Mouse (Mus musculus) embryonic facial prominence, embryonic 13.5 days (tissue): Measurements from ENCODE around the gene Esrra. TPM values are rescaled to one million over a fixed set of nuclear protein-coding genes. Genes with fewer than 3 reads are reported as not detected.

Experiments used
- ATAC-seq: fragments of 200-750 bp; cut with Nextera tagmentation; 2 replicates; pipeline ENCODE4 v1.8.0; 2017; ENCODE audit warnings: low read depth; ENCODE audit not compliant: insufficient number of reproducible peaks, insufficient read depth, low FRiP score, low TSS enrichment
- H3K27ac ChIP-seq: fragments of 300-500 bp; sonication (generic); 2 replicates; pipeline ENCODE4 v1.5.1; 2015; ENCODE audit warnings: moderate library complexity, mild to moderate bottlenecking, inconsistent platforms
- H3K27me3 ChIP-seq: fragments of 300-500 bp; sonication (generic); 2 replicates; pipeline ENCODE4 v1.6.1; 2015; ENCODE audit warnings: mild to moderate bottlenecking, inconsistent platforms
- H3K36me3 ChIP-seq: fragments of 300-500 bp; sonication (generic); 2 replicates; pipeline ENCODE4 v1.6.1; 2015; ENCODE audit warnings: mild to moderate bottlenecking, inconsistent platforms
- H3K4me1 ChIP-seq: fragments of 300-500 bp; sonication (generic); 2 replicates; pipeline ENCODE4 v1.6.1; 2015; ENCODE audit warnings: inconsistent platforms
- H3K4me2 ChIP-seq: fragments of 300-500 bp; sonication (generic); 2 replicates; pipeline ENCODE4 v1.6.1; 2015; ENCODE audit warnings: moderate library complexity, mild to moderate bottlenecking, inconsistent platforms
- H3K4me3 ChIP-seq: fragments of 300-500 bp; sonication (generic); 2 replicates; pipeline ENCODE4 v1.5.1; 2015; ENCODE audit warnings: mild to moderate bottlenecking, inconsistent platforms
- H3K9ac ChIP-seq: fragments of 300-500 bp; sonication (generic); 2 replicates; pipeline ENCODE4 v1.6.1; 2015; ENCODE audit warnings: mild to moderate bottlenecking, inconsistent platforms
- H3K9me3 ChIP-seq: fragments of 300-500 bp; sonication (generic); 2 replicates; pipeline ENCODE4 v1.6.1; 2016; ENCODE audit warnings: inconsistent platforms
- WGBS: fragments of 180-500 bp; shearing (Covaris S2); methylation state at CpG from one replicate; pipeline ENCODE4 v1.1.7; 2015; ENCODE audit warnings: mixed read lengths; 5-methylcytosine and 5-hydroxymethylcytosine counted together
- polyA plus RNA-seq: library from polyadenylated mRNA; unstranded; fragments of >200 nt; fragmentation: Nextera tagmentation; extraction: Ambion mirVana; gene quantifications from 2 replicates; pipeline ENCODE4 v1.2.1, GENCODE M21; 2015

The Esrra gene
- polyA plus RNA-seq, 1 experiment from 2014 or later = 9.5 TPM

GRCm38 (mm10) chr19:6951381-6951968 is 29.9 kb upstream of the Esrra start:
- peaks cover 30% of the 10 kb centered on the region for H3K36me3 ChIP-seq
- H3K9me3 ChIP-seq = no peaks in the 10 kb centered on the region
- WGBS = under 1% methylated on average over 35 of the region's 35 CpGs
- H3K4me2 ChIP-seq = peak overlapping the region; percentile 91
- peak overlapping the region; percentile 98 for H3K27ac ChIP-seq
- peak overlapping the region; percentile 63 for H3K4me3 ChIP-seq
- peak; percentile 83 for ATAC-seq
- H3K4me1 ChIP-seq = peaks cover 24% of the 10 kb centered on the region
- peak overlapping the region; percentile 77 for H3K9ac ChIP-seq
- no peaks in the 10 kb centered on the region for H3K27me3 ChIP-seq

- Histone ChIP-seq H3K4me3 (peak overlapping the region; percentile 63), H3K27me3 (no peaks in the 10 kb centered on the region), H3K9ac (peak overlapping the region; percentile 77), H3K36me3 (peaks cover 29% of the 10 kb centered on the region), H3K27ac (peak overlapping the region; percentile 98), H3K4me2 (peak overlapping the region; percentile 91), H3K4me1 (peaks cover 26% of the 10 kb centered on the region), H3K9me3 (no peaks in the 10 kb centered on the region)
- under 1% methylated on average over 28 of the region's 28 CpGs for WGBS
- ATAC-seq = 0 out of 2 replicates have a peak, but pooled peaks have one; percentile 26
These were observed 29.1 kb upstream of the Esrra start for GRCm38 (mm10) chr19:6950613-6951153.

- H3K9ac ChIP-seq = peak overlapping the region; percentile 77
- peak overlapping the region; percentile 63 for H3K4me3 ChIP-seq
- peak overlapping the region; percentile 91 for H3K4me2 ChIP-seq
- WGBS = 62% methylated on average over 5 of the region's 5 CpGs
- H3K27me3 ChIP-seq = no peaks in the 10 kb centered on the region
- ATAC-seq = no peak
- peak overlapping the region; percentile 98; the same call in 1 of the 2 replicates for H3K27ac ChIP-seq
- no peaks in the 10 kb centered on the region for H3K9me3 ChIP-seq
- H3K4me1 ChIP-seq = peaks cover 26% of the 10 kb centered on the region
- peaks cover 27% of the 10 kb centered on the region for H3K36me3 ChIP-seq
These were observed 28.3 kb upstream of the Esrra start for GRCm38 (mm10) chr19:6949951-6950350.

GRCm38 (mm10) chr19:6949532-6949931 is 27.9 kb upstream of the Esrra start:
- H3K4me3 ChIP-seq = peak overlapping the region; percentile 63; the same call in 1 of the 2 replicates
- peaks cover 26% of the 10 kb centered on the region for H3K4me1 ChIP-seq
- WGBS = 92% methylated on average over 5 of the region's 5 CpGs
- peaks cover 23% of the 10 kb centered on the region for H3K36me3 ChIP-seq
- no peaks in the 10 kb centered on the region for H3K27me3 ChIP-seq
- H3K27ac ChIP-seq = no peak overlapping the region
- H3K9ac ChIP-seq = 0 out of 2 replicates have a peak overlapping the region, but pooled peaks have one; percentile 77
- H3K9me3 ChIP-seq = no peaks in the 10 kb centered on the region
- no peak overlapping the region; the same call in 1 of the 2 replicates for H3K4me2 ChIP-seq
- no peak for ATAC-seq

- Histone ChIP-seq H3K36me3 (peaks cover 16% of the 10 kb centered on the region), H3K9me3 (no peaks in the 10 kb centered on the region), H3K27ac (no peak overlapping the region), H3K27me3 (no peaks in the 10 kb centered on the region), H3K4me2 (no peak overlapping the region), H3K4me1 (peaks cover 25% of the 10 kb centered on the region), H3K9ac (no peak overlapping the region), H3K4me3 (no peak overlapping the region)
- no peak for ATAC-seq
- 77% methylated on average over 4 of the region's 4 CpGs for WGBS
These were observed 26.6 kb upstream of the Esrra start for GRCm38 (mm10) chr19:6948186-6948585.

GRCm38 (mm10) chr19:6947742-6948141 is 26.1 kb upstream of the Esrra start:
- Histone ChIP-seq H3K27me3 (no peaks in the 10 kb centered on the region), H3K27ac (no peak overlapping the region), H3K4me3 (no peak overlapping the region), H3K36me3 (peaks cover 16% of the 10 kb centered on the region), H3K4me1 (peaks cover 24% of the 10 kb centered on the region), H3K9ac (no peak overlapping the region), H3K9me3 (no peaks in the 10 kb centered on the region), H3K4me2 (no peak overlapping the region)
- no peak for ATAC-seq
- 37% methylated on average over 4 of the region's 4 CpGs for WGBS

GRCm38 (mm10) chr19:6943709-6944108 is 22.1 kb upstream of the Esrra start:
- WGBS = 94% methylated on average over 6 of the region's 6 CpGs
- no peak overlapping the region for H3K4me3 ChIP-seq
- H3K27me3 ChIP-seq = no peaks in the 10 kb centered on the region
- ATAC-seq = no peak
- H3K4me1 ChIP-seq = peaks cover 25% of the 10 kb centered on the region
- H3K4me2 ChIP-seq = no peak overlapping the region
- H3K9me3 ChIP-seq = no peaks in the 10 kb centered on the region
- H3K36me3 ChIP-seq = peaks cover 16% of the 10 kb centered on the region
- H3K27ac ChIP-seq = no peak overlapping the region
- no peak overlapping the region for H3K9ac ChIP-seq

- H3K36me3 ChIP-seq = peaks cover 12% of the 10 kb centered on the region
- peaks cover 25% of the 10 kb centered on the region for H3K4me1 ChIP-seq
- H3K27ac ChIP-seq = peak overlapping the region; percentile 95
- no peaks in the 10 kb centered on the region for H3K9me3 ChIP-seq
- no peak for ATAC-seq
- 29% methylated on average over 5 of the region's 5 CpGs for WGBS
- peak overlapping the region; percentile 95 for H3K4me2 ChIP-seq
- peak overlapping the region; percentile 93 for H3K9ac ChIP-seq
- no peaks in the 10 kb centered on the region for H3K27me3 ChIP-seq
- H3K4me3 ChIP-seq = peak overlapping the region; percentile 86
These were observed 21.2 kb upstream of the Esrra start for GRCm38 (mm10) chr19:6942764-6943163.

- Histone ChIP-seq H3K27me3 (no peaks in the 10 kb centered on the region), H3K9me3 (no peaks in the 10 kb centered on the region), H3K9ac (peak within 1 kb of the TSS; percentile 93), H3K36me3 (peaks cover 12% of the 10 kb centered on the region), H3K4me3 (peak within 1 kb of the TSS; percentile 86), H3K4me2 (peak within 1 kb of the TSS; percentile 95), H3K27ac (peak within 1 kb of the TSS; percentile 95), H3K4me1 (peaks cover 25% of the 10 kb centered on the region)
- ATAC-seq = peak; percentile 85
- under 1% methylated on average over 27 of the region's 27 CpGs for WGBS
These were observed 20.7 kb upstream of the Esrra start, which contains the start of gene Gpr137 for GRCm38 (mm10) chr19:6942249-6942691. TSS of gene Gpr137 (minus strand) at chr19:6942480.

- peak within 1 kb of the TSS; percentile 93 for H3K9ac ChIP-seq
- H3K4me3 ChIP-seq = peak within 1 kb of the TSS; percentile 86
- peaks cover 12% of the 10 kb centered on the region for H3K36me3 ChIP-seq
- H3K4me2 ChIP-seq = peak within 1 kb of the TSS; percentile 95
- no peaks in the 10 kb centered on the region for H3K27me3 ChIP-seq
- H3K9me3 ChIP-seq = no peaks in the 10 kb centered on the region
- under 1% methylated on average over 83 of the region's 83 CpGs for WGBS
- peak; percentile 70 for ATAC-seq
- H3K27ac ChIP-seq = peak within 1 kb of the TSS; percentile 95
- peaks cover 25% of the 10 kb centered on the region for H3K4me1 ChIP-seq
These were observed 20.0 kb upstream of the Esrra start, which contains the start of gene Bad for GRCm38 (mm10) chr19:6941372-6942248. TSS of gene Bad (plus strand) at chr19:6941861.
